Mouse (Mus musculus) embryonic facial prominence, embryonic 15.5 days (tissue): ENCODE measurements around the gene Akap6. TPM values are rescaled to one million over a fixed set of nuclear protein-coding genes. Genes with fewer than 3 reads are reported as not detected.

Experiments used
- ATAC-seq: fragments of 200-750 bp; cut with Nextera tagmentation; 2 replicates; pipeline ENCODE4 v1.8.0; 2017; ENCODE audit warnings: low read depth, moderate TSS enrichment; ENCODE audit not compliant: insufficient number of reproducible peaks, low FRiP score, low TSS enrichment
- H3K27ac ChIP-seq: fragments of 300-500 bp; sonication (generic); replicated peaks from 2 replicates; pipeline ENCODE4 v1.5.1; 2015; ENCODE audit warnings: mild to moderate bottlenecking, inconsistent platforms
- H3K27me3 ChIP-seq: fragments of 300-500 bp; sonication (generic); 2 replicates; pipeline ENCODE4 v1.6.1; 2015; ENCODE audit warnings: inconsistent platforms
- H3K36me3 ChIP-seq: fragments of 300-500 bp; sonication (generic); 2 replicates; pipeline ENCODE4 v1.6.1; 2015; ENCODE audit warnings: mild to moderate bottlenecking, inconsistent platforms
- H3K4me1 ChIP-seq: fragments of 300-500 bp; sonication (generic); 2 replicates; pipeline ENCODE4 v1.6.1; 2015; ENCODE audit warnings: inconsistent platforms
- H3K4me2 ChIP-seq: fragments of 300-500 bp; sonication (generic); replicated peaks from 2 replicates; pipeline ENCODE4 v1.6.1; 2015; ENCODE audit warnings: mild to moderate bottlenecking, inconsistent platforms
- H3K4me3 ChIP-seq: fragments of 300-500 bp; sonication (generic); replicated peaks from 2 replicates; pipeline ENCODE4 v1.5.1; 2015; ENCODE audit warnings: mild to moderate bottlenecking, inconsistent platforms
- H3K9ac ChIP-seq: fragments of 300-500 bp; sonication (generic); 2 replicates; pipeline ENCODE4 v1.6.1; 2015; ENCODE audit warnings: inconsistent platforms
- H3K9me3 ChIP-seq: fragments of 300-500 bp; sonication (generic); replicated peaks from 2 replicates; pipeline ENCODE4 v1.6.1; 2016; ENCODE audit warnings: inconsistent platforms
- WGBS: fragments of 180-500 bp; shearing (Covaris S2); methylation state at CpG from one replicate; pipeline ENCODE4 v1.1.7; 2015; 5-methylcytosine and 5-hydroxymethylcytosine counted together
- polyA plus RNA-seq: library from polyadenylated mRNA; unstranded; fragments of >200 nt; fragmentation: Nextera tagmentation; extraction: Ambion mirVana; gene quantifications from 2 replicates; pipeline ENCODE4 v1.2.1, GENCODE M21; 2015

The Akap6 gene
- polyA plus RNA-seq, 1 experiment from 2014 or later: 2.2 TPM

- no peaks in the 10 kb centered on the region for H3K27me3 ChIP-seq
- no peak overlapping the region for H3K9ac ChIP-seq
- ATAC-seq: 0 out of 2 replicates have a peak, but pooled peaks have one; percentile 43
- WGBS: 57% methylated on average over 8 of the region's 8 CpGs
- no peaks in the 10 kb centered on the region for H3K9me3 ChIP-seq
- H3K4me3 ChIP-seq: no peak overlapping the region
- no peaks in the 10 kb centered on the region for H3K4me1 ChIP-seq
- no peaks in the 10 kb centered on the region for H3K36me3 ChIP-seq
- no peak overlapping the region for H3K4me2 ChIP-seq
- H3K27ac ChIP-seq: no peak overlapping the region
Observed at GRCm38 (mm10) chr12:52879324-52879723, 180.1 kb downstream of the Akap6 start.

GRCm38 (mm10) chr12:52892519-52892918, 193.3 kb downstream of the Akap6 start:
- no peak for ATAC-seq

GRCm38 (mm10) chr12:52893656-52894405, 194.6 kb downstream of the Akap6 start:
- Histone ChIP-seq H3K9ac (no peak overlapping the region), H3K27me3 (no peaks in the 10 kb centered on the region), H3K36me3 (no peaks in the 10 kb centered on the region), H3K4me2 (no peak overlapping the region), H3K9me3 (no peaks in the 10 kb centered on the region), H3K4me1 (no peaks in the 10 kb centered on the region), H3K4me3 (no peak overlapping the region), H3K27ac (no peak overlapping the region)
- 67% methylated on average over 11 of the region's 11 CpGs for WGBS
- ATAC-seq: no peak

More at GRCm38 (mm10) chr12:52892519-52892918, 193.3 kb downstream of the Akap6 start:
- no peak overlapping the region for H3K9ac ChIP-seq
- no peak overlapping the region for H3K27ac ChIP-seq
- no peak overlapping the region for H3K4me3 ChIP-seq
- H3K27me3 ChIP-seq: no peaks in the 10 kb centered on the region
- no peaks in the 10 kb centered on the region for H3K4me1 ChIP-seq
- H3K9me3 ChIP-seq: no peaks in the 10 kb centered on the region
- no peak overlapping the region for H3K4me2 ChIP-seq
- WGBS: 84% methylated on average over 7 of the region's 7 CpGs
- no peaks in the 10 kb centered on the region for H3K36me3 ChIP-seq

GRCm38 (mm10) chr12:52895672-52896460, 196.7 kb downstream of the Akap6 start:
- H3K9ac ChIP-seq: no peak overlapping the region
- H3K27ac ChIP-seq: no peak overlapping the region
- no peak overlapping the region for H3K4me3 ChIP-seq
- no peaks in the 10 kb centered on the region for H3K9me3 ChIP-seq
- no peaks in the 10 kb centered on the region for H3K27me3 ChIP-seq
- ATAC-seq: peak; percentile 57; the same call in 1 of the 2 replicates
- H3K4me2 ChIP-seq: no peak overlapping the region
- H3K36me3 ChIP-seq: no peaks in the 10 kb centered on the region
- WGBS: 33% methylated on average over 6 of the region's 6 CpGs
- H3K4me1 ChIP-seq: no peaks in the 10 kb centered on the region

GRCm38 (mm10) chr12:52896785-52897184, 197.6 kb downstream of the Akap6 start:
- Histone ChIP-seq H3K4me2 (no peak overlapping the region), H3K9me3 (no peaks in the 10 kb centered on the region), H3K4me3 (no peak overlapping the region), H3K27ac (no peak overlapping the region), H3K36me3 (no peaks in the 10 kb centered on the region), H3K27me3 (no peaks in the 10 kb centered on the region), H3K4me1 (no peaks in the 10 kb centered on the region), H3K9ac (no peak overlapping the region)
- WGBS: 64% methylated on average over 3 of the region's 3 CpGs
- no peak for ATAC-seq

- WGBS: 89% methylated on average over 10 of the region's 10 CpGs
- ATAC-seq: no peak
- H3K4me2 ChIP-seq: no peak overlapping the region
- no peaks in the 10 kb centered on the region for H3K36me3 ChIP-seq
- no peaks in the 10 kb centered on the region for H3K9me3 ChIP-seq
- no peak overlapping the region for H3K27ac ChIP-seq
- H3K4me3 ChIP-seq: no peak overlapping the region
- no peaks in the 10 kb centered on the region for H3K27me3 ChIP-seq
- H3K4me1 ChIP-seq: no peaks in the 10 kb centered on the region
- H3K9ac ChIP-seq: no peak overlapping the region
Observed at GRCm38 (mm10) chr12:52898130-52898529, 198.9 kb downstream of the Akap6 start.

GRCm38 (mm10) chr12:52904046-52904445, 204.9 kb downstream of the Akap6 start:
- Histone ChIP-seq H3K4me3 (no peak overlapping the region), H3K36me3 (no peaks in the 10 kb centered on the region), H3K4me1 (no peaks in the 10 kb centered on the region), H3K9me3 (no peaks in the 10 kb centered on the region), H3K4me2 (no peak overlapping the region), H3K27me3 (no peaks in the 10 kb centered on the region), H3K27ac (no peak overlapping the region), H3K9ac (no peak overlapping the region)
- ATAC-seq: no peak
- 58% methylated on average over 5 of the region's 5 CpGs for whole genome bisulfite sequencing

- Histone ChIP-seq H3K27ac (no peak overlapping the region), H3K9ac (no peak overlapping the region), H3K4me3 (no peak overlapping the region), H3K9me3 (no peaks in the 10 kb centered on the region), H3K27me3 (no peaks in the 10 kb centered on the region), H3K36me3 (no peaks in the 10 kb centered on the region), H3K4me1 (peaks cover 7% of the 10 kb centered on the region), H3K4me2 (no peak overlapping the region)
- ATAC-seq: no peak
- 52% methylated on average over 13 of the region's 13 CpGs for WGBS
Observed at GRCm38 (mm10) chr12:52908448-52909066, 209.4 kb downstream of the Akap6 start.

GRCm38 (mm10) chr12:52910345-52910744, 211.2 kb downstream of the Akap6 start:
- ATAC-seq: no peak
- 80% methylated on average over 13 of the region's 13 CpGs for WGBS
- no peak overlapping the region for H3K4me2 ChIP-seq

GRCm38 (mm10) chr12:52910819-52911218, 211.6 kb downstream of the Akap6 start:
- no peaks in the 10 kb centered on the region for H3K27me3 ChIP-seq
- no peak overlapping the region for H3K4me2 ChIP-seq

More at GRCm38 (mm10) chr12:52910345-52910744, 211.2 kb downstream of the Akap6 start:
- peaks cover 7% of the 10 kb centered on the region for H3K4me1 ChIP-seq
- no peaks in the 10 kb centered on the region for H3K27me3 ChIP-seq
- H3K36me3 ChIP-seq: no peaks in the 10 kb centered on the region
- H3K27ac ChIP-seq: no peak overlapping the region
- no peak overlapping the region for H3K4me3 ChIP-seq
- H3K9ac ChIP-seq: no peak overlapping the region
- H3K9me3 ChIP-seq: no peaks in the 10 kb centered on the region

GRCm38 (mm10) chr12:52918939-52919338, 219.8 kb downstream of the Akap6 start:
- ATAC-seq: no peak
- H3K4me3 ChIP-seq: no peak overlapping the region
- H3K4me1 ChIP-seq: no peaks in the 10 kb centered on the region
- H3K4me2 ChIP-seq: no peak overlapping the region
- H3K9me3 ChIP-seq: no peaks in the 10 kb centered on the region
- H3K27ac ChIP-seq: no peak overlapping the region
- H3K27me3 ChIP-seq: no peaks in the 10 kb centered on the region
- WGBS: 27% methylated on average over 11 of the region's 11 CpGs
- no peaks in the 10 kb centered on the region for H3K36me3 ChIP-seq
- no peak overlapping the region for H3K9ac ChIP-seq

More at GRCm38 (mm10) chr12:52910819-52911218, 211.6 kb downstream of the Akap6 start:
- H3K9me3 ChIP-seq: no peaks in the 10 kb centered on the region
- no peak overlapping the region for H3K9ac ChIP-seq
- H3K27ac ChIP-seq: no peak overlapping the region
- no peak overlapping the region for H3K4me3 ChIP-seq
- 12% methylated on average over 8 of the region's 8 CpGs for WGBS
- no peaks in the 10 kb centered on the region for H3K36me3 ChIP-seq
- ATAC-seq: no peak
- H3K4me1 ChIP-seq: peaks cover 7% of the 10 kb centered on the region
